8 mouse cellular contexts compared by ENCODE assay signal in the genomic region with DNA sequence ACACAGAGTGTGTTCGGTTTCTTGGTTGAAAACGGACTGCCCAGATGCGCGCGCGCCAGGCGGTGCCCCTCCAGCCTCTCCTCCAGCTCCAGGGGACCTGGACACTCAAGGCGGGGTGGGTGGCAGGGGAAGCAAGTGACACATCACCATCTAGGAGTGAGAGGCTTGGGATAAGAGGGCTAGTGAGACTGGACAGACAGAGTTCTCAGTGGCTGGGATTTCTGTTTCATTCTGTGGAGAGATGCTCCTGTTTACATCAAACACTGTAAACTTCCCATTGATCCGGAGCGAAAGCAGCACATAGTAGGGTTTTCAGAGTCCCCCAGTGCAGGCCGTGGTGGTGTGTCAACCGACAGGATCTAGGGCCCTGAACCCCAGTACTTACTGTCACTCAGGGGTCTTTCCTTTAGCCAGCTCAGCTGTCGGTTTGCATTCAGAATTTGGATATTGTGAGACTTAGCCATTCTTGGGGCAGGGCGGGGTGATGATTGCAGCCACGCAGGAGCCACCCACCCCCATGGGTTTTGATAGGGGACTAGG. TPM values are rescaled to one million over a fixed set of nuclear protein-coding genes. Genes with fewer than 3 reads are reported as not detected.
DNase-seq lines count a peak whose midpoint lies in the region; ATAC-seq and TF ChIP-seq lines count a peak whose summit lies in the region.

No protein-coding gene starts in this region.

- H3K27me3 ChIP-seq in intestine, embryonic 15.5 days (replicated peaks): peaks cover 25% of the 10 kb centered on the region
- peaks cover 34% of the 10 kb centered on the region for H3K27me3 ChIP-seq in neural tube, embryonic 12.5 days (replicated peaks)

- ATAC-seq in intestine, embryonic 15.5 days: no peak
- no peak for ATAC-seq in neural tube, embryonic 12.5 days (ENCODE audit: low FRiP score, low read depth)

- no peak overlapping the region for H3K27ac ChIP-seq in embryonic fibroblast, embryonic 13.5 days (ENCODE audit: insufficient read depth, low read length)
- H3K27ac ChIP-seq in intestine, embryonic 15.5 days: 0 out of 2 replicates have a peak overlapping the region, but pooled peaks have one; percentile 77
- no peak overlapping the region for H3K27ac ChIP-seq in neural tube, embryonic 12.5 days

- WGBS in lung, adult 2 months: 19% methylated on average over 15 of the region's 15 CpGs
- WGBS in intestine, embryonic 15.5 days: 22% methylated on average over 15 of the region's 15 CpGs
- 23% methylated on average over 15 of the region's 15 CpGs for WGBS in neural tube, embryonic 12.5 days

- peaks cover 9% of the 10 kb centered on the region for H3K4me1 ChIP-seq in lung, adult 2 months (ENCODE audit: control insufficient read depth, insufficient read depth, low read length)
- H3K4me1 ChIP-seq in embryonic fibroblast, embryonic 13.5 days (ENCODE audit: control insufficient read depth, insufficient read depth, low read length): peaks cover 22% of the 10 kb centered on the region
- H3K4me1 ChIP-seq in intestine, embryonic 15.5 days (replicated peaks): peaks cover 29% of the 10 kb centered on the region
- H3K4me1 ChIP-seq in neural tube, embryonic 12.5 days: peaks cover 26% of the 10 kb centered on the region

- H3K4me2 ChIP-seq in intestine, embryonic 15.5 days (replicated peaks): peak overlapping the region; percentile 100
- peak overlapping the region; percentile 95 for H3K4me2 ChIP-seq in neural tube, embryonic 12.5 days (replicated peaks)

- no peaks in the 10 kb centered on the region for H3K9me3 ChIP-seq in intestine, embryonic 15.5 days
- H3K9me3 ChIP-seq in neural tube, embryonic 12.5 days: no peaks in the 10 kb centered on the region

- peaks cover 2% of the 10 kb centered on the region for H3K36me3 ChIP-seq in intestine, embryonic 15.5 days
- H3K36me3 ChIP-seq in neural tube, embryonic 12.5 days: peaks cover 4% of the 10 kb centered on the region; the same call in 1 of the 2 replicates

- H3K9ac ChIP-seq in intestine, embryonic 15.5 days: peak overlapping the region; percentile 86
- peak overlapping the region; percentile 80; the same call in 1 of the 2 replicates for H3K9ac ChIP-seq in neural tube, embryonic 12.5 days

- no peak for TF ChIP-seq POLR2A in lung, adult 2 months (IDR thresholded peaks at IDR 0.05; ENCODE audit: borderline replicate concordance, extremely low read depth, low read depth, low read length)
- no peak for TF ChIP-seq POLR2A in embryonic fibroblast, embryonic 13.5 days (IDR thresholded peaks at IDR 0.05; ENCODE audit: low read depth, low read length)

- no peak for TF ChIP-seq CTCF in lung, adult 2 months (IDR thresholded peaks at IDR 0.05; ENCODE audit: insufficient read depth, low read length)
- TF ChIP-seq CTCF in embryonic fibroblast, embryonic 13.5 days (IDR thresholded peaks at IDR 0.05; ENCODE audit: borderline replicate concordance, insufficient read depth, low read length): no peak

- H3K4me3 ChIP-seq in lung, adult 2 months (replicated peaks; ENCODE audit: extremely low read depth, low read depth, low read length): peak overlapping the region; percentile 24
- H3K4me3 ChIP-seq in embryonic fibroblast, embryonic 13.5 days (ENCODE audit: insufficient read depth, low read length): peak overlapping the region; percentile 81
- peak overlapping the region; percentile 95 for H3K4me3 ChIP-seq in intestine, embryonic 15.5 days (replicated peaks)
- H3K4me3 ChIP-seq in neural tube, embryonic 12.5 days: peak overlapping the region; percentile 81

- no peak for DNase-seq in lung, adult 2 months
- DNase-seq in lung, postnatal 14 days: no peak
- DNase-seq in urinary bladder, postnatal 4 days (ENCODE audit: low spot score in 2 of 2): no peak
- DNase-seq in cerebellum, postnatal 25 days: no peak
- DNase-seq in gastrocnemius, postnatal 4 days (ENCODE audit: low spot score in 2 of 2): no peak

RNA-seq across cellular contexts. Expression of gene Ankrd27, which starts 0.9 kb away (rescaled TPM):
- 23.4 and 28.7 TPM in 2 replicates for polyA plus RNA-seq in lung, adult 2 months (2012; rRNA removed)
- 51.0 and 65.3 TPM in 2 replicates for polyA plus RNA-seq in embryonic fibroblast, embryonic 13.5 days (2011; ENCODE audit: insufficient read length, low read depth, missing spikeins)
- 34.6 and 38.0 TPM in 2 replicates for polyA plus RNA-seq in intestine, embryonic 15.5 days (2015; fragmentation: Nextera tagmentation; extraction: Ambion mirVana)
- polyA plus RNA-seq in neural tube, embryonic 12.5 days (2016; fragmentation: Nextera tagmentation; extraction: Ambion mirVana): 25.1 and 25.5 TPM in 2 replicates
- total RNA-seq in gastrocnemius, postnatal 4 days (2021): 10 to 100 TPM; 30.5 to 32.1 TPM

RNA-seq across cellular contexts. Expression of gene Rgs9bp, which starts 1.6 kb away (rescaled TPM):
- 0.06 and 0.11 TPM in 2 replicates for polyA plus RNA-seq in lung, adult 2 months (2012; rRNA removed)
- 0.20 and 0.33 TPM in 2 replicates for polyA plus RNA-seq in embryonic fibroblast, embryonic 13.5 days (2011; ENCODE audit: insufficient read length, low read depth, missing spikeins)
- 0.06 and 0.09 TPM in 2 replicates for polyA plus RNA-seq in intestine, embryonic 15.5 days (2015; fragmentation: Nextera tagmentation; extraction: Ambion mirVana)
- 0.09 and 0.18 TPM in 2 replicates for polyA plus RNA-seq in neural tube, embryonic 12.5 days (2016; fragmentation: Nextera tagmentation; extraction: Ambion mirVana)
- under 1 TPM; 0.22 to 0.52 TPM for total RNA-seq in gastrocnemius, postnatal 4 days (2021)

RNA-seq across cellular contexts. Expression of gene Nudt19, which starts 30.9 kb away (rescaled TPM):
- 20.6 and 22.3 TPM in 2 replicates for polyA plus RNA-seq in lung, adult 2 months (2012; rRNA removed)
- 35.6 and 53.6 TPM in 2 replicates for polyA plus RNA-seq in embryonic fibroblast, embryonic 13.5 days (2011; ENCODE audit: insufficient read length, low read depth, missing spikeins)
- 122 and 129 TPM in 2 replicates for polyA plus RNA-seq in intestine, embryonic 15.5 days (2015; fragmentation: Nextera tagmentation; extraction: Ambion mirVana)
- 46.4 and 49.0 TPM in 2 replicates for polyA plus RNA-seq in neural tube, embryonic 12.5 days (2016; fragmentation: Nextera tagmentation; extraction: Ambion mirVana)
- 10 to 100 TPM; 29.1 to 30.9 TPM for total RNA-seq in gastrocnemius, postnatal 4 days (2021)

RNA-seq across cellular contexts. Expression of gene Tdrd12, which starts 49.4 kb away (rescaled TPM):
- polyA plus RNA-seq in lung, adult 2 months (2012; rRNA removed): 0.04 and 0.06 TPM in 2 replicates
- polyA plus RNA-seq in embryonic fibroblast, embryonic 13.5 days (2011; ENCODE audit: insufficient read length, low read depth, missing spikeins): not detected in 2 replicates
- polyA plus RNA-seq in intestine, embryonic 15.5 days (2015; fragmentation: Nextera tagmentation; extraction: Ambion mirVana): 0.57 and 1.2 TPM in 2 replicates
- polyA plus RNA-seq in neural tube, embryonic 12.5 days (2016; fragmentation: Nextera tagmentation; extraction: Ambion mirVana): 0.29 and 0.53 TPM in 2 replicates
- not detected for total RNA-seq in gastrocnemius, postnatal 4 days (2021)

Comparison
In these comparisons a context has a peak if more than half of its experiments do, and no peak if none do; other contexts are left out.
1. H3K4me3 ChIP-seq: peak in every context shown above with its lines; median percentile 95 in intestine, embryonic 15.5 days; 81 in embryonic fibroblast, embryonic 13.5 days; 81 in neural tube, embryonic 12.5 days; 24 in lung, adult 2 months.